Mouse (Mus musculus) hindbrain, embryonic 14.5 days (tissue): ENCODE results near the gene Fbxl17. TPM values are rescaled to one million over a fixed set of nuclear protein-coding genes. Genes with fewer than 3 reads are reported as not detected.

Experiments used
- ATAC-seq: fragments of 200-750 bp; cut with Nextera tagmentation; 2 replicates; pipeline ENCODE4 v1.8.0; 2017; ENCODE audit warnings: moderate number of reproducible peaks, mild to moderate bottlenecking, moderate TSS enrichment, moderate library complexity; ENCODE audit not compliant: low FRiP score
- DNase-seq: peaks from one replicate; pipeline ENCODE4 v3.0.0-alpha.2; 2015; ENCODE audit warnings: low spot score
- H3K27ac ChIP-seq: fragments of 300-500 bp; sonication (generic); 2 replicates; pipeline ENCODE4 v1.5.1; 2014; ENCODE audit warnings: mild to moderate bottlenecking, moderate library complexity
- H3K27me3 ChIP-seq: fragments of 300-500 bp; sonication (generic); 2 replicates; pipeline ENCODE4 v1.6.1; 2014; ENCODE audit warnings: mild to moderate bottlenecking, low read length, mixed read lengths; ENCODE audit not compliant: control insufficient read depth, insufficient read depth
- H3K36me3 ChIP-seq: fragments of 300-500 bp; sonication (generic); replicated peaks from 2 replicates; pipeline ENCODE4 v1.6.1; 2014; ENCODE audit not compliant: control insufficient read depth, insufficient read depth
- H3K4me1 ChIP-seq: fragments of 300-500 bp; sonication (generic); replicated peaks from 2 replicates; pipeline ENCODE4 v1.6.1; 2014; ENCODE audit warnings: antibody characterized with exemption, low read length, mixed read lengths; ENCODE audit not compliant: control insufficient read depth, insufficient read depth
- H3K4me2 ChIP-seq: fragments of 300-500 bp; sonication (generic); replicated peaks from 2 replicates; pipeline ENCODE4 v1.6.1; 2014; ENCODE audit warnings: mild to moderate bottlenecking, moderate library complexity
- H3K4me3 ChIP-seq: fragments of 300-500 bp; sonication (generic); replicated peaks from 2 replicates; pipeline ENCODE4 v1.5.1; 2014; ENCODE audit warnings: mild to moderate bottlenecking, low read length
- H3K9ac ChIP-seq: fragments of 300-500 bp; sonication (generic); 2 replicates; pipeline ENCODE4 v1.6.1; 2014
- H3K9me3 ChIP-seq: fragments of 300-500 bp; sonication (generic); 2 replicates; pipeline ENCODE4 v1.6.1; 2016; ENCODE audit warnings: low read length; ENCODE audit not compliant: control insufficient read depth
- WGBS: fragments of 180-500 bp; shearing (Covaris S2); extraction: QIAGEN DNeasy Blood & Tissue Kit; methylation state at CpG from one replicate; pipeline ENCODE4 v1.1.7; 2014; 5-methylcytosine and 5-hydroxymethylcytosine counted together
- polyA plus RNA-seq: library from polyadenylated mRNA; unstranded; fragments of >200 nt; fragmentation: Nextera tagmentation; extraction: Ambion mirVana; gene quantifications from 2 replicates; pipeline ENCODE4 v1.2.1, GENCODE M21; 2014

Fbxl17 gene
- polyA plus RNA-seq, 1 experiment from 2014 or later, result 14.5 TPM

GRCm38 (mm10) chr17:63158436-63158835 lies 341.4 kb downstream of the Fbxl17 start:
- Histone ChIP-seq H3K27me3 (no peaks in the 10 kb centered on the region), H3K4me1 (peaks cover 27% of the 10 kb centered on the region), H3K9me3 (no peaks in the 10 kb centered on the region), H3K4me2 (no peak overlapping the region), H3K27ac (no peak overlapping the region), H3K36me3 (no peaks in the 10 kb centered on the region), H3K4me3 (no peak overlapping the region), H3K9ac (no peak overlapping the region)
- 57% methylated on average over 3 of the region's 3 CpGs for WGBS
- ATAC-seq, result no peak
- DNase-seq, result no peak

GRCm38 (mm10) chr17:63157906-63158305 lies 341.9 kb downstream of the Fbxl17 start:
- DNase-seq (peak; percentile 40), ATAC-seq (peak; percentile 31; the same call in 1 of the 2 replicates)
- peaks cover 27% of the 10 kb centered on the region for H3K4me1 ChIP-seq
- H3K9ac ChIP-seq, result no peak overlapping the region
- 10% methylated on average over 6 of the region's 6 CpGs for WGBS
- H3K9me3 ChIP-seq, result no peaks in the 10 kb centered on the region
- no peak overlapping the region for H3K27ac ChIP-seq
- no peak overlapping the region for H3K4me3 ChIP-seq
- no peak overlapping the region for H3K4me2 ChIP-seq
- no peaks in the 10 kb centered on the region for H3K36me3 ChIP-seq
- H3K27me3 ChIP-seq, result no peaks in the 10 kb centered on the region

GRCm38 (mm10) chr17:63157019-63157418 lies 342.8 kb downstream of the Fbxl17 start:
- DNase-seq (no peak), ATAC-seq (no peak)
- H3K9ac ChIP-seq, result no peak overlapping the region
- 89% methylated on average over 7 of the region's 7 CpGs for WGBS
- no peak overlapping the region for H3K27ac ChIP-seq
- H3K4me1 ChIP-seq, result peaks cover 24% of the 10 kb centered on the region
- H3K9me3 ChIP-seq, result no peaks in the 10 kb centered on the region
- H3K27me3 ChIP-seq, result no peaks in the 10 kb centered on the region
- no peaks in the 10 kb centered on the region for H3K36me3 ChIP-seq
- no peak overlapping the region for H3K4me2 ChIP-seq
- no peak overlapping the region for H3K4me3 ChIP-seq

GRCm38 (mm10) chr17:63146514-63146913 lies 353.3 kb downstream of the Fbxl17 start:
- no peak for DNase-seq
- peak overlapping the region; percentile 83 for H3K27ac ChIP-seq
- ATAC-seq, result no peak
- no peak overlapping the region for H3K4me3 ChIP-seq
- peaks cover 40% of the 10 kb centered on the region for H3K4me1 ChIP-seq
- H3K4me2 ChIP-seq, result no peak overlapping the region
- H3K9me3 ChIP-seq, result no peaks in the 10 kb centered on the region
- peak overlapping the region; percentile 22; the same call in 1 of the 2 replicates for H3K9ac ChIP-seq
- no peaks in the 10 kb centered on the region for H3K27me3 ChIP-seq
- 21% methylated on average over 2 of the region's 2 CpGs for WGBS
- H3K36me3 ChIP-seq, result no peaks in the 10 kb centered on the region

GRCm38 (mm10) chr17:63145751-63146491 lies 353.9 kb downstream of the Fbxl17 start:
- H3K9ac ChIP-seq, result peak overlapping the region; percentile 22; the same call in 1 of the 2 replicates

GRCm38 (mm10) chr17:63145311-63145741 lies 354.5 kb downstream of the Fbxl17 start:
- Histone ChIP-seq H3K4me2 (peak overlapping the region; percentile 14; the same call in 1 of the 2 replicates), H3K9me3 (no peaks in the 10 kb centered on the region), H3K27me3 (no peaks in the 10 kb centered on the region), H3K4me3 (no peak overlapping the region), H3K4me1 (peaks cover 40% of the 10 kb centered on the region), H3K36me3 (no peaks in the 10 kb centered on the region), H3K27ac (peak overlapping the region; percentile 83), H3K9ac (0 out of 2 replicates have a peak overlapping the region, but pooled peaks have one; percentile 22)
- DNase-seq, result peak; percentile 57
- 8% methylated on average over 5 of the region's 5 CpGs for WGBS
- peak; percentile 81 for ATAC-seq

More at GRCm38 (mm10) chr17:63145751-63146491, 353.9 kb downstream of the Fbxl17 start:
- ATAC-seq, result peak; percentile 61
- Histone ChIP-seq H3K4me1 (peaks cover 40% of the 10 kb centered on the region), H3K27ac (peak overlapping the region; percentile 83), H3K4me3 (no peak overlapping the region), H3K9me3 (no peaks in the 10 kb centered on the region), H3K36me3 (no peaks in the 10 kb centered on the region), H3K27me3 (no peaks in the 10 kb centered on the region), H3K4me2 (peak overlapping the region; percentile 14; the same call in 1 of the 2 replicates)
- peak; percentile 37 for DNase-seq
- WGBS, result 9% methylated on average over 12 of the region's 12 CpGs

- H3K9ac ChIP-seq, result no peak overlapping the region
- peaks cover 40% of the 10 kb centered on the region for H3K4me1 ChIP-seq
- H3K27me3 ChIP-seq, result no peaks in the 10 kb centered on the region
- H3K36me3 ChIP-seq, result no peaks in the 10 kb centered on the region
- no peak overlapping the region for H3K27ac ChIP-seq
- ATAC-seq (no peak), DNase-seq (no peak)
- H3K4me3 ChIP-seq, result no peak overlapping the region
- H3K4me2 ChIP-seq, result no peak overlapping the region
- WGBS, result 22% methylated on average over 7 of the region's 7 CpGs
- no peaks in the 10 kb centered on the region for H3K9me3 ChIP-seq
Observed at GRCm38 (mm10) chr17:63143825-63144224, 356.0 kb downstream of the Fbxl17 start.

- no peak for ATAC-seq
- no peak for DNase-seq
- no peak overlapping the region for H3K4me3 ChIP-seq
- H3K4me2 ChIP-seq, result no peak overlapping the region
- 90% methylated on average over 5 of the region's 5 CpGs for WGBS
- no peaks in the 10 kb centered on the region for H3K9me3 ChIP-seq
- no peak overlapping the region for H3K27ac ChIP-seq
- H3K9ac ChIP-seq, result no peak overlapping the region
- no peaks in the 10 kb centered on the region for H3K4me1 ChIP-seq
- no peaks in the 10 kb centered on the region for H3K27me3 ChIP-seq
- no peaks in the 10 kb centered on the region for H3K36me3 ChIP-seq
Observed at GRCm38 (mm10) chr17:63134805-63135204, 365.0 kb downstream of the Fbxl17 start.

GRCm38 (mm10) chr17:63122427-63122826 lies 377.4 kb downstream of the Fbxl17 start:
- Histone ChIP-seq H3K4me3 (no peak overlapping the region), H3K4me2 (no peak overlapping the region), H3K9ac (no peak overlapping the region), H3K9me3 (no peaks in the 10 kb centered on the region), H3K27ac (no peak overlapping the region), H3K27me3 (no peaks in the 10 kb centered on the region), H3K36me3 (no peaks in the 10 kb centered on the region), H3K4me1 (no peaks in the 10 kb centered on the region)
- no peak for DNase-seq
- ATAC-seq, result no peak
- whole genome bisulfite sequencing, result 53% methylated on average over 2 of the region's 2 CpGs
